Comparison of ENCODE assay signal across 17 mouse cellular contexts in the genomic region with DNA sequence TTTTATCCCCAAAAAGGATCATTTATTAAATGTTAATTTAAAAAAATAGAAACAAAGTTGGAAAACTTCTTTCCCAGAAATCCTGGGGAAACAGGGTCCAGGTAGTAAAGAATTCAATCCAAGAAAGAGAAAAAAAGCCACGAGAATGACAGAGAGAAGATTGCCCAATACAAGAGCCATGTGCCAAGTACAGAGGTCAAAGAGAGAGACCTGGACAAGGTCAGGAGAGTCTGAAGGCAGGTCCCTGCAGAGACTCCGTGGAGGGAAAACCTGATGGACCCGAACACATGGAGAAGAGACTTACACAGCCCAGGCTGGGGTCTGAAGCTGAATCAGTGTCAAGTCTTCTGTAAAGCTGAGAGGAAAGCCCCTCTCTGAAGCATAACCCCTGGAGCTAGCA.
"Had no signal": no experiment of that assay in that cellular context is flagged by ENCODE, and none has a peak within 500 bp of the region (broad histone marks: within the 10 kb centered on the region; RNA-seq: fewer than 3 reads in every experiment).

No protein-coding gene starts in this region.

- DNase-seq: lung, adult 2 months; lung, postnatal 14 days; lung, postnatal 36 days; right cerebral cortex, postnatal 14 days; thymus, adult 2 months; thymus, postnatal 25 days; thymus, postnatal 4 days had no signal

- H3K4me3 ChIP-seq: lung, embryonic 15.5 days; megakaryocyte, embryonic 14.5 days; midbrain, embryonic 13.5 days; midbrain, embryonic 15.5 days; neural tube, embryonic 12.5 days; stomach, embryonic 15.5 days had no signal

- H3K4me1 ChIP-seq: lung, embryonic 15.5 days; megakaryocyte, embryonic 14.5 days; midbrain, embryonic 13.5 days; midbrain, embryonic 15.5 days; neural tube, embryonic 12.5 days; stomach, embryonic 15.5 days had no signal

- H3K36me3 ChIP-seq: lung, embryonic 15.5 days; midbrain, embryonic 13.5 days; midbrain, embryonic 15.5 days; neural tube, embryonic 12.5 days; stomach, embryonic 15.5 days had no signal

- H3K4me2 ChIP-seq: lung, embryonic 15.5 days; midbrain, embryonic 11.5 days; midbrain, embryonic 13.5 days; midbrain, embryonic 15.5 days; neural tube, embryonic 12.5 days; stomach, embryonic 15.5 days had no signal

- H3K9ac ChIP-seq: lung, embryonic 15.5 days; midbrain, embryonic 13.5 days; midbrain, embryonic 15.5 days; neural tube, embryonic 12.5 days; stomach, embryonic 15.5 days had no signal

- H3K27ac ChIP-seq: lung, embryonic 15.5 days; macrophage; midbrain, embryonic 13.5 days; midbrain, embryonic 15.5 days; neural tube, embryonic 12.5 days; stomach, embryonic 15.5 days; stomach, postnatal 0 days had no signal

- H3K27me3 ChIP-seq: lung, embryonic 15.5 days; midbrain, embryonic 13.5 days; midbrain, embryonic 15.5 days; neural tube, embryonic 12.5 days; stomach, embryonic 15.5 days had no signal

- H3K9me3 ChIP-seq: lung, embryonic 15.5 days; midbrain, embryonic 13.5 days; midbrain, embryonic 15.5 days; neural tube, embryonic 12.5 days; stomach, embryonic 15.5 days had no signal

- ATAC-seq: lung, postnatal 0 days; midbrain, embryonic 13.5 days; midbrain, embryonic 15.5 days had no signal
